Mouse (Mus musculus) spleen, adult 2 months (tissue): Measurements from ENCODE around the gene Spi1. TPM values are rescaled to one million over a fixed set of nuclear protein-coding genes. Genes with fewer than 3 reads are reported as not detected.

ENCODE experiments used
- DNase-seq, 2 experiments: peaks; one replicate each; pipeline versions ENCODE4 v3.0.0 to v3.0.0-alpha.2; 2012 to 2021; ENCODE audit warnings: low spot score in 2 of 2, low read depth in 1 of 2
- H3K27ac ChIP-seq: fragments of 200-500 bp; 2 replicates; pipeline ENCODE4 v1.5.1; 2012; ENCODE audit warnings: low read length, inconsistent platforms; ENCODE audit not compliant: insufficient read depth
- H3K27me3 ChIP-seq: fragments of 200-500 bp; 2 replicates; pipeline ENCODE4 v1.6.1; 2012; ENCODE audit warnings: mild to moderate bottlenecking, moderate library complexity, low read length, inconsistent platforms; ENCODE audit not compliant: control insufficient read depth, insufficient read depth
- H3K36me3 ChIP-seq: fragments of 200-500 bp; 2 replicates; pipeline ENCODE4 v1.6.1; 2012; ENCODE audit warnings: mild to moderate bottlenecking, low read length, inconsistent platforms; ENCODE audit not compliant: control insufficient read depth, insufficient read depth
- H3K4me1 ChIP-seq: fragments of 200-500 bp; 2 replicates; pipeline ENCODE4 v1.6.1; 2011; ENCODE audit warnings: inconsistent platforms; ENCODE audit not compliant: control insufficient read depth, insufficient read depth, insufficient read length
- H3K4me3 ChIP-seq: fragments of 200-500 bp; 2 replicates; pipeline ENCODE4 v1.5.1; 2011; ENCODE audit warnings: mild to moderate bottlenecking, inconsistent platforms; ENCODE audit not compliant: insufficient read depth, insufficient read length; ENCODE audit errors: extremely low read depth
- CTCF ChIP-seq: fragments of 200-500 bp; IDR thresholded peaks from 2 replicates; pipeline ENCODE4 v1.5.1; 2011; ENCODE audit warnings: mild to moderate bottlenecking, inconsistent platforms; ENCODE audit not compliant: insufficient read depth, insufficient read length, insufficient replicate concordance; ENCODE audit errors: extremely low read depth
- POLR2A ChIP-seq: fragments of 200-500 bp; IDR thresholded peaks from 2 replicates; pipeline ENCODE4 v1.6.1; 2011; ENCODE audit warnings: low read depth, low read length, inconsistent platforms
- WGBS: fragments of 180-500 bp; shearing (Covaris S2); methylation state at CpG from one replicate; pipeline ENCODE4 v1.1.7; 2018; 5-methylcytosine and 5-hydroxymethylcytosine counted together
- polyA plus RNA-seq: library from polyadenylated mRNA; depleted of rRNA; stranded (reverse); fragments of >200 nt; gene quantifications from 2 replicates; pipeline ENCODE4 v1.2.3, GENCODE M21; 2012; rRNA removed

Gene Spi1
- polyA plus RNA-seq, 1 experiment: 199 TPM

- no peak for TF ChIP-seq POLR2A
- no peak for TF ChIP-seq CTCF
- WGBS: 79% methylated on average over 6 of the region's 6 CpGs
Observed at GRCm38 (mm10) chr2:91164991-91165390, 82.8 kb downstream of the Spi1 start.

More at GRCm38 (mm10) chr2:91164991-91165390, 82.8 kb downstream of the Spi1 start:
- Histone ChIP-seq H3K27ac (no peak overlapping the region), H3K4me3 (no peak overlapping the region), H3K4me1 (no peaks in the 10 kb centered on the region), H3K27me3 (no peaks in the 10 kb centered on the region), H3K36me3 (peaks cover 44% of the 10 kb centered on the region)
- no peak for DNase-seq

Other genes starting within 250 kb of the Spi1 start
- gene Mtch2, start 235.2 kb upstream of the Spi1 start, polyA plus RNA-seq: 18.5 and 21.4 TPM in 2 replicates
- 1.7 and 2.7 TPM in 2 replicates for gene C1qtnf4, start 196.5 kb upstream of the Spi1 start, polyA plus RNA-seq
- 11.8 and 12.1 TPM in 2 replicates for gene Kbtbd4, start 177.7 kb upstream of the Spi1 start, polyA plus RNA-seq
- gene Ndufs3, start 177.6 kb upstream of the Spi1 start, polyA plus RNA-seq: 54.7 and 59.7 TPM in 2 replicates
- 35.3 TPM in 2 replicates for gene Celf1, start 142.0 kb upstream of the Spi1 start, polyA plus RNA-seq
- gene Rapsn, start 46.8 kb upstream of the Spi1 start, polyA plus RNA-seq: 1.3 and 1.6 TPM in 2 replicates
- 37.0 and 43.3 TPM in 2 replicates for gene Psmc3, start 28.4 kb upstream of the Spi1 start, polyA plus RNA-seq
- gene Slc39a13, start 12.0 kb upstream of the Spi1 start, polyA plus RNA-seq: 31.3 and 35.6 TPM in 2 replicates
- gene Mybpc3, start 35.8 kb downstream of the Spi1 start, polyA plus RNA-seq: 0.31 and 0.50 TPM in 2 replicates
- gene Madd, start 101.4 kb downstream of the Spi1 start, polyA plus RNA-seq: 34.4 and 37.3 TPM in 2 replicates
- 74.4 and 90.0 TPM in 2 replicates for gene Nr1h3, start 120.4 kb downstream of the Spi1 start, polyA plus RNA-seq
- gene Acp2, start 120.5 kb downstream of the Spi1 start, polyA plus RNA-seq: 21.4 and 24.6 TPM in 2 replicates
- 16.2 and 18.3 TPM in 2 replicates for gene Ddb2, start 154.6 kb downstream of the Spi1 start, polyA plus RNA-seq
- gene Pacsin3, start 173.6 kb downstream of the Spi1 start, polyA plus RNA-seq: 2.2 and 3.8 TPM in 2 replicates
- gene Arfgap2, start 182.6 kb downstream of the Spi1 start, polyA plus RNA-seq: 32.0 and 32.7 TPM in 2 replicates